Mouse (Mus musculus): Measurements from ENCODE around the gene Ass1. TPM values are rescaled to one million over a fixed set of nuclear protein-coding genes. Genes with fewer than 3 reads are reported as not detected.

The Ass1 gene
- polyA plus RNA-seq, 1 experiment from 2014 or later, result 24.1 TPM

DNA sequence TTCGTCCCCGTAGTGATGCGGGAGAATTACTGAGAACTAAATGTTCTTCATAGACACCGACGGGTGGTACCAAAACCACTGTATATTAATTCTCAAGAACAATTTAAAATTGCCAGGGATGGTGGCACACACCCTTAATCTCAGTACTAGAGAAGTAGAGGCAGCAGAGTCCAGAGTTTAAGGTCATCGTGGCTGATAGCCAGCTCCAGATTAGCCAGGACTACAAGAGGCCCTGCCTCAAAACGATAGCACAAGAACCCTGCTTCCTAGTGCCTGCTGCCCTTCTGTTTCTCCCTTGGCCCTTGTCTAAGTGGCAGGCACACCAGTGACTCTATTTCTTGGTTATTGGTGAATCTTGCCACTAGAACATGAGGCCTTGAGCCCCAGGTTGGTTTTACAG lies 9.1 kb upstream of the Ass1 start:
- Histone ChIP-seq H3K4me2 (ENCODE audit: low read depth, low read length) (no peak overlapping the region), H3K27ac (replicated peaks; ENCODE audit: low read depth, low read length) (no peak overlapping the region), H3K4me1 (ENCODE audit: control insufficient read depth, insufficient read depth, low read length) (peaks cover 6% of the 10 kb centered on the region; the same call in 1 of the 2 replicates), H3K4me3 (ENCODE audit: low read depth, low read length) (no peak overlapping the region), H3K36me3 (ENCODE audit: control insufficient read depth, insufficient read depth, low read length) (no peaks in the 10 kb centered on the region), H3K9me3 (ENCODE audit: control insufficient read depth, low read length) (no peaks in the 10 kb centered on the region), H3K9ac (ENCODE audit: low read depth, low read length) (no peak overlapping the region), H3K27me3 (replicated peaks; ENCODE audit: control insufficient read depth, insufficient read depth, low read length) (peaks cover 29% of the 10 kb centered on the region)
- no peak for DNase-seq (ENCODE audit: low spot score)
- 80% methylated on average over 7 of the region's 7 CpGs for WGBS
- no peak for ATAC-seq (ENCODE audit: low read depth)

DNA sequence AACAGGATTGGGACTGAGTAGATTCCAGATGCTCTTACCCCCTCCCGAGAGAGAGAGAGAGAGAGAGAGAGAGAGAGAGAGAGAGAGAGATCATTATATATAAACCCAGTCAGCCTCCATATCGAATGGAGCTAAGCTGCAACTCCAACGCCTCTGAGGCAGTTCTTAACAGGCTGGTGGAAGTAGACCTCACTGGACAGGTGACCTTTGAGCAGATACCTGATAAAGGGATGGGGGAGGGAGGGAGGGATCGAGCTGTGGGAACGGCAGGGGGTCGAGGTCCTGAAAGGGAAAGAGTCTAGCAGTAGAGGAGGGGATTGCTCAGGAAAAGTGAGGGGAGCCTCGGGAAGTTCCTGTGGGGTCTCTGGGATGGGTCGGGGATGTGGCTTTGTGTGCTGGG lies 8.0 kb upstream of the Ass1 start:
- Histone ChIP-seq H3K27ac (replicated peaks; ENCODE audit: low read depth, low read length) (no peak overlapping the region), H3K9me3 (ENCODE audit: control insufficient read depth, low read length) (no peaks in the 10 kb centered on the region), H3K4me3 (ENCODE audit: low read depth, low read length) (no peak overlapping the region), H3K4me2 (ENCODE audit: low read depth, low read length) (no peak overlapping the region), H3K9ac (ENCODE audit: low read depth, low read length) (no peak overlapping the region), H3K36me3 (ENCODE audit: control insufficient read depth, insufficient read depth, low read length) (no peaks in the 10 kb centered on the region), H3K27me3 (replicated peaks; ENCODE audit: control insufficient read depth, insufficient read depth, low read length) (peaks cover 29% of the 10 kb centered on the region), H3K4me1 (ENCODE audit: control insufficient read depth, insufficient read depth, low read length) (peaks cover 6% of the 10 kb centered on the region; the same call in 1 of the 2 replicates)
- DNase-seq (ENCODE audit: low spot score), result no peak
- WGBS, result 36% methylated on average over 8 of the region's 8 CpGs
- no peak for ATAC-seq (ENCODE audit: low read depth)

- no peak overlapping the region for H3K9ac ChIP-seq (ENCODE audit: low read depth, low read length)
- peaks cover 29% of the 10 kb centered on the region for H3K27me3 ChIP-seq (replicated peaks; ENCODE audit: control insufficient read depth, insufficient read depth, low read length)
- H3K4me3 ChIP-seq (ENCODE audit: low read depth, low read length), result no peak overlapping the region
- 84% methylated on average over 7 of the region's 7 CpGs for WGBS
- H3K4me2 ChIP-seq (ENCODE audit: low read depth, low read length), result no peak overlapping the region
- H3K36me3 ChIP-seq (ENCODE audit: control insufficient read depth, insufficient read depth, low read length), result no peaks in the 10 kb centered on the region
- no peak for ATAC-seq (ENCODE audit: low read depth)
- H3K9me3 ChIP-seq (ENCODE audit: control insufficient read depth, low read length), result no peaks in the 10 kb centered on the region
- no peak overlapping the region for H3K27ac ChIP-seq (replicated peaks; ENCODE audit: low read depth, low read length)
- peaks cover 6% of the 10 kb centered on the region; the same call in 1 of the 2 replicates for H3K4me1 ChIP-seq (ENCODE audit: control insufficient read depth, insufficient read depth, low read length)
- no peak for DNase-seq (ENCODE audit: low spot score)
Observed at GRCm38 (mm10) chr2:31463253-31463652, 6.8 kb upstream of the Ass1 start.

- DNase-seq (ENCODE audit: low spot score) (no peak), ATAC-seq (ENCODE audit: low read depth) (no peak)
- Histone ChIP-seq H3K36me3 (ENCODE audit: control insufficient read depth, insufficient read depth, low read length) (no peaks in the 10 kb centered on the region), H3K27ac (replicated peaks; ENCODE audit: low read depth, low read length) (no peak overlapping the region), H3K9ac (ENCODE audit: low read depth, low read length) (no peak overlapping the region), H3K4me2 (ENCODE audit: low read depth, low read length) (no peak overlapping the region), H3K4me1 (ENCODE audit: control insufficient read depth, insufficient read depth, low read length) (peaks cover 6% of the 10 kb centered on the region; the same call in 1 of the 2 replicates), H3K9me3 (ENCODE audit: control insufficient read depth, low read length) (no peaks in the 10 kb centered on the region), H3K4me3 (ENCODE audit: low read depth, low read length) (no peak overlapping the region), H3K27me3 (replicated peaks; ENCODE audit: control insufficient read depth, insufficient read depth, low read length) (peaks cover 28% of the 10 kb centered on the region)
- 43% methylated on average over 8 of the region's 8 CpGs for WGBS
Observed at GRCm38 (mm10) chr2:31463696-31464528, 6.1 kb upstream of the Ass1 start.

DNA sequence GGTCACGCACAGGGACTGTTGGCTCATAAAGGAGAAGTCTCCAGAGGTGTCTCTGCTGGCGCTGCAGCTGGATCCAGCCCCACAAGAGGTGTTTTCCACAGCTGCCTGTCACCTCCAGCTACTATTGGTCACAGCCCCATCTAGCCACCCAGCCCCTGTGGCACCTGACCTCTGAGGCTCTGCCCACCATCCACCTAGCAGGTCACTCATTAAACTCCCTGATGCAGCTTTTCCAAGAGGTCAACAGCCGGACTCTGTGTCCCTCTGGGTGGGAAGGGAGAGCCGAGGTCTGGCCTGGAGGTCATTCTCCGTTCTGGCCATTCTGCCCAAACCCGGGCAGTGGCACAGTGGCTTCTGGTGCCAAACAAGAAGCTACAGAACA lies 5.5 kb upstream of the Ass1 start:
- Histone ChIP-seq H3K4me3 (ENCODE audit: low read depth, low read length) (no peak overlapping the region), H3K4me2 (ENCODE audit: low read depth, low read length) (no peak overlapping the region), H3K27me3 (replicated peaks; ENCODE audit: control insufficient read depth, insufficient read depth, low read length) (peaks cover 22% of the 10 kb centered on the region), H3K36me3 (ENCODE audit: control insufficient read depth, insufficient read depth, low read length) (no peaks in the 10 kb centered on the region), H3K9ac (ENCODE audit: low read depth, low read length) (no peak overlapping the region), H3K9me3 (ENCODE audit: control insufficient read depth, low read length) (no peaks in the 10 kb centered on the region), H3K27ac (replicated peaks; ENCODE audit: low read depth, low read length) (no peak overlapping the region), H3K4me1 (ENCODE audit: control insufficient read depth, insufficient read depth, low read length) (peaks cover 9% of the 10 kb centered on the region; the same call in 1 of the 2 replicates)
- ATAC-seq (ENCODE audit: low read depth), result no peak
- 73% methylated on average over 6 of the region's 6 CpGs for WGBS
- DNase-seq (ENCODE audit: low spot score), result no peak

- WGBS, result 76% methylated on average over 1 of the region's 1 CpGs
- ATAC-seq (ENCODE audit: low read depth), result no peak
Observed at GRCm38 (mm10) chr2:31467457-31467856, 2.5 kb upstream of the Ass1 start.

DNA sequence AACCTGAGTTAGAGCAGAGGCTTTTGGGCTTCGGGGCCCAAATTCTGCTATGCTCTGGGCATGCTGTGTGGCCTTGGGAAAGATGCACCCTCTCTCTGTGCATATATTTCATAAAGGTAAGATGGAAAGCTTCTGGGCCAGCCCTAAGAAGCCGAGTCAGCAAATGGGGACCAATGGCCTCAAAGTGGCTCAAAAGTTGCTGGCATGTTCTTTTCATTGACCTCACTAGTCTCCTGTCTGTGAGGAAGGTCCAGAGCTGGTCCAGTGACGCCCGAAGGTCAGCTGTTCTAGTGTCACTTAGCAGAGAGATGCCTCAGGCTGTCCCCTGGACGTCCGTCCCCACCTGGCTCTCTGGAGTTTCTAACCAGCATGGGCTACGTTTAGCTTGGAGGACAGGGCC lies 1.1 kb upstream of the Ass1 start:
- no peak for DNase-seq (ENCODE audit: low spot score)
- H3K4me3 ChIP-seq (ENCODE audit: low read depth, low read length), result no peak overlapping the region
- H3K4me2 ChIP-seq (ENCODE audit: low read depth, low read length), result no peak overlapping the region
- no peaks in the 10 kb centered on the region for H3K9me3 ChIP-seq (ENCODE audit: control insufficient read depth, low read length)
- no peak overlapping the region for H3K9ac ChIP-seq (ENCODE audit: low read depth, low read length)
- H3K27ac ChIP-seq (replicated peaks; ENCODE audit: low read depth, low read length), result no peak overlapping the region
- H3K4me1 ChIP-seq (ENCODE audit: control insufficient read depth, insufficient read depth, low read length), result peaks cover 8% of the 10 kb centered on the region; the same call in 1 of the 2 replicates
- WGBS, result 78% methylated on average over 7 of the region's 7 CpGs
- ATAC-seq (ENCODE audit: low read depth), result no peak
- H3K36me3 ChIP-seq (ENCODE audit: control insufficient read depth, insufficient read depth, low read length), result no peaks in the 10 kb centered on the region
- H3K27me3 ChIP-seq (replicated peaks; ENCODE audit: control insufficient read depth, insufficient read depth, low read length), result peaks cover 9% of the 10 kb centered on the region; the same call in 1 of the 2 replicates

More at GRCm38 (mm10) chr2:31467457-31467856, 2.5 kb upstream of the Ass1 start:
- Histone ChIP-seq H3K4me1 (ENCODE audit: control insufficient read depth, insufficient read depth, low read length) (peaks cover 8% of the 10 kb centered on the region; the same call in 1 of the 2 replicates), H3K4me3 (ENCODE audit: low read depth, low read length) (no peak overlapping the region), H3K36me3 (ENCODE audit: control insufficient read depth, insufficient read depth, low read length) (no peaks in the 10 kb centered on the region), H3K27ac (replicated peaks; ENCODE audit: low read depth, low read length) (no peak overlapping the region), H3K27me3 (replicated peaks; ENCODE audit: control insufficient read depth, insufficient read depth, low read length) (peaks cover 9% of the 10 kb centered on the region; the same call in 1 of the 2 replicates), H3K9me3 (ENCODE audit: control insufficient read depth, low read length) (no peaks in the 10 kb centered on the region), H3K4me2 (ENCODE audit: low read depth, low read length) (no peak overlapping the region), H3K9ac (ENCODE audit: low read depth, low read length) (no peak overlapping the region)
- DNase-seq (ENCODE audit: low spot score), result no peak

DNA sequence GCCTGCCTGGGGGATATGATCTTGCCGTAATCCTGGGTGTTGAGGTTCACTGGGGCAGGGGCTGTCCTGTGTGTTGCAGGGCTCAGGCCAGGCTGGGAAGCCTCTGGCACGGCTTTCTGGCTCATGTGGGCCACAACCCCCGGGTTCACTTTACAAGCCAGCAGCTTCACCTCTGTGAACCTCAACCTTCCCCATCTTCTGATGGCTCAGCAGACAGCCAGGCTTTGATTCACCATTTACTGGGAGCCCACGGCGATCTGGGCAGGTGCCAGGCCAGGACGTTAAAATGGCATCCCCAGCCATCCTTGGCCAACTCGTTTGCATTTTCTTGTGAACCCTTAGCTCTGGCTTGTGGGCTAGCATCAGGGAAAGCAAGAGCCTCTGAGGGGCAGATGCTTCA lies 527 bp upstream of the Ass1 start:
- H3K9ac ChIP-seq (ENCODE audit: low read depth, low read length), result peak overlapping the region; percentile 47
- peaks cover 8% of the 10 kb centered on the region; the same call in 1 of the 2 replicates for H3K4me1 ChIP-seq (ENCODE audit: control insufficient read depth, insufficient read depth, low read length)
- no peaks in the 10 kb centered on the region; the same call in 1 of the 2 replicates for H3K9me3 ChIP-seq (ENCODE audit: control insufficient read depth, low read length)
- WGBS, result 30% methylated on average over 7 of the region's 7 CpGs
- peaks cover 9% of the 10 kb centered on the region; the same call in 1 of the 2 replicates for H3K27me3 ChIP-seq (replicated peaks; ENCODE audit: control insufficient read depth, insufficient read depth, low read length)
- no peak overlapping the region for H3K27ac ChIP-seq (replicated peaks; ENCODE audit: low read depth, low read length)
- ATAC-seq (ENCODE audit: low read depth), result no peak
- peak overlapping the region; percentile 41 for H3K4me3 ChIP-seq (ENCODE audit: low read depth, low read length)
- H3K36me3 ChIP-seq (ENCODE audit: control insufficient read depth, insufficient read depth, low read length), result no peaks in the 10 kb centered on the region
- H3K4me2 ChIP-seq (ENCODE audit: low read depth, low read length), result peak overlapping the region; percentile 79
- DNase-seq (ENCODE audit: low spot score), result no peak
